Mouse (Mus musculus) liver, postnatal 0 days (tissue): ENCODE results near the gene Aldh1l1. TPM values are rescaled to one million over a fixed set of nuclear protein-coding genes. Genes with fewer than 3 reads are reported as not detected.
A peak's percentile ranks its signal among the peaks of the same experiment; 100 is the strongest.

Experiments used
- ATAC-seq: fragments of 200-750 bp; cut with Nextera tagmentation; 2 replicates; pipeline ENCODE4 v1.8.0; 2017; ENCODE audit warnings: mild to moderate bottlenecking, moderate library complexity
- DNase-seq: peaks from one replicate; pipeline ENCODE4 v3.0.0-alpha.2; 2016
- H3K27ac ChIP-seq: fragments of 300-500 bp; sonication (generic); 2 replicates; pipeline ENCODE4 v1.5.1; 2014; ENCODE audit warnings: antibody characterized with exemption, moderate library complexity, mild to moderate bottlenecking, low read depth
- H3K27me3 ChIP-seq: fragments of 300-500 bp; sonication (generic); 2 replicates; pipeline ENCODE4 v1.6.1; 2014; ENCODE audit warnings: low read length, control low read depth, mixed read lengths; ENCODE audit not compliant: insufficient read depth
- H3K36me3 ChIP-seq: fragments of 300-500 bp; sonication (generic); replicated peaks from 2 replicates; pipeline ENCODE4 v1.6.1; 2014; ENCODE audit warnings: mild to moderate bottlenecking, control low read depth, low read length, moderate library complexity, mixed read lengths; ENCODE audit not compliant: insufficient read depth
- H3K4me1 ChIP-seq: fragments of 300-500 bp; sonication (generic); 2 replicates; pipeline ENCODE4 v1.6.1; 2014; ENCODE audit warnings: antibody characterized with exemption, mild to moderate bottlenecking, control low read depth; ENCODE audit not compliant: insufficient read depth
- H3K4me2 ChIP-seq: fragments of 300-500 bp; sonication (generic); 2 replicates; pipeline ENCODE4 v1.6.1; 2014; ENCODE audit warnings: low read depth, mild to moderate bottlenecking, low read length, moderate library complexity, mixed read lengths
- H3K4me3 ChIP-seq: fragments of 300-500 bp; sonication (generic); 2 replicates; pipeline ENCODE4 v1.5.1; 2014; ENCODE audit warnings: low read depth, low read length
- H3K9ac ChIP-seq: fragments of 300-500 bp; sonication (generic); replicated peaks from 2 replicates; pipeline ENCODE4 v1.6.1; 2014; ENCODE audit warnings: mild to moderate bottlenecking, moderate library complexity
- H3K9me3 ChIP-seq: fragments of 300-500 bp; sonication (generic); 2 replicates; pipeline ENCODE4 v1.6.1; 2016; ENCODE audit warnings: mild to moderate bottlenecking, control low read depth, low read length, mixed read lengths
- CTCF ChIP-seq: sonication (generic); IDR thresholded peaks from 2 replicates; pipeline ENCODE4 v1.5.1; 2016; ENCODE audit warnings: antibody characterized with exemption, low read depth
- EP300 ChIP-seq: IDR thresholded peaks from 2 replicates; pipeline ENCODE4 v1.6.1; 2016; ENCODE audit warnings: antibody characterized with exemption, low read depth, mild to moderate bottlenecking
- WGBS: fragments of 180-500 bp; shearing (Covaris S2); extraction: QIAGEN DNeasy Blood & Tissue Kit; methylation state at CpG from one replicate; pipeline ENCODE4 v1.1.7; 2014; ENCODE audit not compliant: insufficient replicate concordance; 5-methylcytosine and 5-hydroxymethylcytosine counted together
- polyA plus RNA-seq: library from polyadenylated mRNA; unstranded; fragments of >200 nt; fragmentation: Nextera tagmentation; extraction: Ambion mirVana; gene quantifications from 2 replicates; pipeline ENCODE4 v1.2.1, GENCODE M21; 2015

The Aldh1l1 gene
- polyA plus RNA-seq, 1 experiment from 2014 or later = 114 TPM

DNA sequence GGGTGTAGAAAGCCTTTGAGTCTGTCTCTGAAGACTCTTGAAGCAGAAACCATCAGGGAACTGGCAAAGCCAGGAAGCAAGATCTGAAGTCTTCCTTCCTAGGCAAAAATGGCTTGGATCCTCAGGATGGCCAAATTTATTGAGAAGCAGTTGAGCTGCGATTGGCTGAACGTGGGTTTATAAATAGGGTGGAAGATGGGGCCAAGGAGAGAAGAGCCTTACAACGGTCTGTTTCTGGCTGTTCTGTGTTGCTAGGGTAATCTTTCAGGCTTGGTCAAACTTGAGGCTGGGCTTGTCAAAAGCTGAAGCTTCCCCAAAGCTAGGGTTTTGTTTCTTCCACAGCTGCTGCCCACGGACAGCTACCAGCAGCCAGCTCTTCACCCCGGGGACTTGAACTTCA lies 1.4 kb upstream of the Aldh1l1 start:
- Histone ChIP-seq H3K4me1 (peaks cover 7% of the 10 kb centered on the region), H3K27me3 (no peaks in the 10 kb centered on the region), H3K4me2 (no peak overlapping the region), H3K27ac (no peak overlapping the region), H3K36me3 (no peaks in the 10 kb centered on the region), H3K9me3 (no peaks in the 10 kb centered on the region), H3K4me3 (no peak overlapping the region), H3K9ac (no peak overlapping the region)
- ATAC-seq = no peak
- no peak for TF ChIP-seq EP300
- no peak for DNase-seq
- 61% methylated on average over 5 of the region's 5 CpGs for WGBS

DNA sequence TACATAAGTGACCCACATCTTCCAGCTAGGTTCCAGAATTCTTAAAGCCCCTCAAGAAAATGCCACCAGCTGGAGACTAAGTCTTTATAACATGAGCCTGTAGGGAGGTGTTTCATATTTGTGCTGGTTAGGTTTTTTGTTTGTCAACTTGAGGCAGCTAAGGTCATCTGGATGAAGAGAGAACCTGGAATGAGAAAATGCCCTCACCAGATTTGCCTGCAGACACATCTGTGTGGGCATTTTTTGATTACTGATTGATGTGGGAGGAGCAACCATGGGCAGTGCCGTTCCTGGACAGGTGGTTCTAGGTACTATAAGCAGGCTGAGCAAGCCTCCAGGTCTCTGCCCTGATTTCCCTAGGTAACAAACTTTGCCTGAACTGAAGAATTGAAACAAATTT lies 1.3 kb downstream of the Aldh1l1 start:
- no peak for TF ChIP-seq EP300
- Histone ChIP-seq H3K4me1 (peaks cover 9% of the 10 kb centered on the region), H3K27me3 (no peaks in the 10 kb centered on the region), H3K4me2 (no peak overlapping the region), H3K9ac (no peak overlapping the region), H3K27ac (no peak overlapping the region), H3K9me3 (no peaks in the 10 kb centered on the region), H3K36me3 (no peaks in the 10 kb centered on the region), H3K4me3 (no peak overlapping the region)
- 82% methylated on average over 1 of the region's 1 CpGs for WGBS
- no peak for DNase-seq
- no peak for ATAC-seq

DNA sequence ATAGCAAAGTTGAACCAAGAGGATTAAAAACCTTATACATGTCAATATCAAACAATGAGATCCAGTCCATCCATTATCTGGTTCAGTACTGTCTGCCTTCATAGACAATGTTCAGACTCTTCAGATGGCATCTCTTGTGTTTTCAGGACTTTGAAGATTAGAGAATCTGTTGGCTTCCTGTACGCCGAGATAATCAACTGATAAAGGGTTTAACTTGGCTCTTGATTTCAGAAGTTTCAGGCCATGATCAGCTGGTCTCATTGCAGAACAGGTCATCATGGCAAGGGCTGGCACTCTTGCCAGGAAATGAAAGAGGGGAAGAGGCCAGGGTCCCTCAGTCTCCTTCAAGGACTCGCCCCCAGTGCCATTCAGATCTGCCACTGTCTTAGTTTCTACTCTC lies 3.3 kb downstream of the Aldh1l1 start:
- no peak for DNase-seq
- WGBS = 71% methylated on average over 3 of the region's 3 CpGs
- Histone ChIP-seq H3K27me3 (no peaks in the 10 kb centered on the region), H3K36me3 (no peaks in the 10 kb centered on the region), H3K27ac (no peak overlapping the region), H3K9ac (no peak overlapping the region), H3K4me1 (peaks cover 19% of the 10 kb centered on the region), H3K4me3 (no peak overlapping the region), H3K9me3 (no peaks in the 10 kb centered on the region), H3K4me2 (no peak overlapping the region)
- TF ChIP-seq EP300 (no peak), CTCF (no peak)
- ATAC-seq = no peak

DNA sequence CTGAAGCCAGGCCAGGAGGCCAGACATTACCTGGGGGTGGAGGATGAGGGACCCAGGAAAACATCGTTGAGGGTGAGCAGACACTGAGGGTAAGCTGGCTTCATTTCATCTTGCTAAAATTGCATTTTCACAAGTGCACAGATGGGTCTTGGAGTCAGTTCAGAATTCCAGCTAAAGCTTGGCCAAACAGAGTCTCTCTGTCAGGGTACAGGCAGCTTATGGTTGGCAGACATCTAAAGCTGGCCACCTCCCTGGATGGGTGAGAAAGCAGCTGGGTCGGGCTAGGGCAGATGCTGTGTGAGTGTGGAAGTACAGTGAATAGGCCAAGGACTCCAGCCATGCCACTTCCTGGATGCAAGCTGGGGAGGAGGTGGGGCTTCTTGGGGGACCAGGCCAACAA lies 4.7 kb downstream of the Aldh1l1 start:
- no peak overlapping the region for H3K9ac ChIP-seq
- no peak for ATAC-seq
- H3K4me1 ChIP-seq = peaks cover 22% of the 10 kb centered on the region
- H3K27ac ChIP-seq = no peak overlapping the region
- H3K9me3 ChIP-seq = no peaks in the 10 kb centered on the region
- H3K36me3 ChIP-seq = no peaks in the 10 kb centered on the region
- WGBS = 73% methylated on average over 2 of the region's 2 CpGs
- no peak for DNase-seq
- no peaks in the 10 kb centered on the region for H3K27me3 ChIP-seq
- H3K4me3 ChIP-seq = no peak overlapping the region
- TF ChIP-seq EP300 (no peak), CTCF (no peak)
- H3K4me2 ChIP-seq = no peak overlapping the region

- no peak for TF ChIP-seq CTCF
- peak; percentile 66; the same call in 1 of the 2 replicates for TF ChIP-seq EP300
- whole genome bisulfite sequencing = 50% methylated on average over 10 of the region's 10 CpGs
- Histone ChIP-seq H3K27me3 (no peaks in the 10 kb centered on the region), H3K9me3 (no peaks in the 10 kb centered on the region), H3K9ac (0 out of 2 replicates have a peak overlapping the region, but pooled peaks have one; percentile 18), H3K4me3 (no peak overlapping the region), H3K36me3 (no peaks in the 10 kb centered on the region), H3K4me2 (no peak overlapping the region), H3K4me1 (peaks cover 15% of the 10 kb centered on the region), H3K27ac (peak overlapping the region; percentile 88)
- ATAC-seq (peak; percentile 94), DNase-seq (peak; percentile 78)
Observed at GRCm38 (mm10) chr6:90491956-90492744, 5.9 kb downstream of the Aldh1l1 start.

- no peak for ATAC-seq
- H3K36me3 ChIP-seq = no peaks in the 10 kb centered on the region
Observed at GRCm38 (mm10) chr6:90494155-90494554, 7.9 kb downstream of the Aldh1l1 start.

More at GRCm38 (mm10) chr6:90494155-90494554, 7.9 kb downstream of the Aldh1l1 start:
- Histone ChIP-seq H3K27ac (no peak overlapping the region), H3K4me1 (peaks cover 15% of the 10 kb centered on the region), H3K4me3 (no peak overlapping the region), H3K27me3 (no peaks in the 10 kb centered on the region), H3K9me3 (no peaks in the 10 kb centered on the region), H3K9ac (no peak overlapping the region), H3K4me2 (no peak overlapping the region)
- no peak for DNase-seq
- TF ChIP-seq EP300 = no peak
- TF ChIP-seq CTCF = no peak
- WGBS = 30% methylated on average over 3 of the region's 3 CpGs
